Mouse (Mus musculus): Measurements from ENCODE around the gene Pate2.
"Not testable (repeated sequence)": the region's sequence is repeated elsewhere in the genome, so short reads cannot be mapped to it uniquely, and the experiment has no call there.

Pate2 gene

DNA sequence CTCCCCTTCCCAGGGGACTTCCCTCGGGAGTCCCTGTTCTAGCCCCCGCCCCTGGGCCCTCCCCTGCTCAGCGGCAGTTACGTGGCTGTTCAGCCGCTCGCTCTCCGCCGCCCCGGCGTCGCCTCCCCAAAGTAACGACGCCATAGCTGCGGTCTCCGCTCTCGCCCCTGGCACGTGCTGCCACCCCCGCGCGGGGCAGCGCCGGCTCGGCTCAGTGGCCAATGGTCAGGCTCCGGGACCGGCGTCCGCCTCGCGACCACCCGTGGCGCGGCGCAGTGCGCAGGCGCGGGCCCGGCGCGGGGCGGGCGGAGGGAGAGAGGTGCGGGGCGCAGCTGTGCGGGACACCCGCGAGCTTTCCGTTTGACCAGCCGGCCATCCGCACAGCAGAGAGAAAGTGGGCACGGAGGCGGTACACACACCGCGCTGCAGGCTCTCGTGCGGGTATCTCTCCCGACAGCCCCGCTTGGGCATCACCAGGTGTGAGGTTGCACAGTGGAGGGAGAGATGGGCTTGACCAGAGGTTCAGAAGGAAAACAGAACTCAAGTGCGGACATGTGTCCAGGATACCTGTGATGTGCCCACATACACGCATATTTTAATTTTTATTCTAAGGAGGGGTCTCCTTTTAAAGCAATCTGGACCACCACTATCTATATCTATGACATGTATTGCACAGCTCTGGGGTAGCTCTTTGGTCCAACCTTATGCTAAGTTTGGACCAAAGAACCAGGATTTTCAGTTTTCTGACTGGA, 11.7 kb upstream of the Pate2 start, which contains the start of the genes Ddx25 and Pus3:
Gene Ddx25, minus strand, starts transcription at position 272 of the 752 bp plus-strand sequence.
Gene Pus3, plus strand, starts transcription at position 339 of the 752 bp plus-strand sequence.
- DNase-seq, result peak; percentile 32 to 38

DNA sequence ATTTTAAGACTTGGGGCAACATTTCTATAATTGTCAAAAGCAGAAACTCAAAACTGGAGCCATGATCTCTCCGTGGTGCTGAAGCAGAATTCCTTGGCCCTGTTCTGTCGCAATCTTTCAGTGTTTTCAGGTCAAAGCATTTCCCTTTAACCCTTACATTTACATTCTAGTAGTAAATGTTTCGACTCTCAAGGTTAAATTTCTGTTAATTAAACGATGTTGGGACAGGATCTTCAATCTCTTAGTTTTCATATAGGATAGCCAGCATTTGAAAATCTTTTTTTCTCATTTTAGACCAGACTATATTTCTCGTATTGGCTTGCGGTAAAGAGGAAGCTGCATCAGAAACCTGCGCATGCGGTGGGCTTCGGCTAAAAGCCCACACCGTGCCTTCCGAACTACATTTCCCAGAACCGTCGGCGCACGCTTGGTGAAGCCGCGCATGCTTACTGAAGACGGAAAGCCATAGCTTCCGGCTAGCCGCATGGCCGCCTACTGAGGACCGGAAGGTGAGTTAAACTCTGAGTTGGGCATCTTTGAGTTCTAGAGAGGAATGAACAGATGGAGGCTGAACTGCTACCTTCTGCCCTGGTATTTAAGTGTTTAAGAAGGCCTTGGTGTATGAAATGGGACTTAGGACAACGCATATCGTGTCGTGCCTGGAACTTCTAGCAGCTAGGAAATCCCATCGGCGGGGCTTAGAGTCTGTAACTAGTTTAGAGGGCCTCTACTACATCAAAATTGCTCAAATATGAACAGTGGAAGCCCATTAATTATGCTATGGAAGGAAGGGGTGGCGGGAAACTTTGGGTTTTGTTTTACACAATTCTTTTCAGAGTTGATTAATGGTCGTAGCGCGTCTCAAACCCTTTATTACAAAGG, 10.8 kb upstream of the Pate2 start:
- DNase-seq, result peak; percentile 78 to 80

DNA sequence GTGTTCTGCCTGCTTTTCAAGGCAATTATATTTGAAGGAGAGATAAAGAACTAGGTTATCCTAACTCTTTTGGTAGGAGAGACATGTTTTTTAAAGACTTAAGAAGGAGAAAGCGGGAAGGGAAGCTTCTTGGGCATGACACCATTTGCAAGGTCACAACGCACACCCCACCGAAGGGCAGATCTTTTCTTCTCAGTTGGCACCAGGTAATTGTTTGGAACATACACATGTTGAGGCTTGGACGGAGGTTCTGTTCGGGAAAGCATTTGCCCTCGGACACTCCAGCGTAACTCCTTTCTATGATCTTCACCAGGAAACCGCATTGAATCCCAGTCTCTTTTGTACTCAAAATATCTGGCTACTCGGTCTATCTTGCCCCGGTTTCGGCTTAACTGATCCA, 9.0 kb upstream of the Pate2 start:
- DNase-seq, result no peak

DNA sequence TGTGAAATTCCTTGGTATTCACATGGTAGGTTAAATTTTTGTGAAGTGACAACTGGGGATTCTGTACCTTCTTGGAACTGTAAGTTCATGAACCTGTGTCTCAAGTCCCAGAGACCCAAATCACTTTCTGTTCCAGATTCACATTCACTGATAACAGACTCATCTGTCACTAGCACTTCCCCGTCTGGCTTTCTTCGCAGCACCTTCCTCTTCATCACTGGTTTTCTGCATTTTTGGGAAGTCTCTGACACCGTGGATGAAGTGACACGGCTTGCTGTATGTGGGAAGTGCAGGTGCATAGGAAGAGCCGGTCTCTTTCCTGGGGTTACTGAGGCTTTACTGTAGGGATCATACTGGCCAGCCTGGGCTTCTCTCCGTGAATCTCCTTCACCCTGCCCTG, 8.5 kb upstream of the Pate2 start:
- DNase-seq, result no peak

DNA sequence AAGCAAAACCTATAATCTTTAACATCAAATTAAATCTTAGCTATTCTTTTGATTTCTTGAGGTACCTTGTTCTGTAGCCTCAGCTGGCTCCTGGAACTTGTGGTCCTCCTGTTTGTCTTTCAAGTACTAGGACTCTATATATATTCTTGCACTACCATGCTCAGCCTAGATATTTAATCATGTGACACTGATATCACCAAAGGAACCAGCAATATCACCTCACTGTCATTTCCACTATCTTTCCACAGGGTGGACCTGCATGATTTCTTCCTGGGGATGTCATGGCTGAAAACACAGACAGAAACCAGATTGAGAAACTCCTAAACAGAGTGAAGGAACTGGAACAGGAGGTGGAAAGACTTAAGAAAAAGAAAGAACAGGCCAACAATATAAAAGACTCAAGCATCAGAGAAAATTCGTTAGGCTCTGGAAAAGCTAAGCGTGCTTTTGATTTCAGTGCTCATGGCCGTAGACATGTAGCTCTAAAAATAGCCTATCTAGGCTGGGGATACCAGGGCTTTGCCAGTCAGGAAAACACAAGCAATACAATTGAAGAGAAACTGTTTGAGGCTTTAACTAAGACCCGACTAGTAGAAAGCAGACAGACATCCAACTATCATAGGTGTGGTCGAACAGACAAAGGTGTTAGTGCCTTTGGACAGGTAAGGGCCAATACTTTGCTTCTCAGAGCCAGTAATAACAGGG, 5.4 kb upstream of the Pate2 start:
- DNase-seq, result no peak

DNA sequence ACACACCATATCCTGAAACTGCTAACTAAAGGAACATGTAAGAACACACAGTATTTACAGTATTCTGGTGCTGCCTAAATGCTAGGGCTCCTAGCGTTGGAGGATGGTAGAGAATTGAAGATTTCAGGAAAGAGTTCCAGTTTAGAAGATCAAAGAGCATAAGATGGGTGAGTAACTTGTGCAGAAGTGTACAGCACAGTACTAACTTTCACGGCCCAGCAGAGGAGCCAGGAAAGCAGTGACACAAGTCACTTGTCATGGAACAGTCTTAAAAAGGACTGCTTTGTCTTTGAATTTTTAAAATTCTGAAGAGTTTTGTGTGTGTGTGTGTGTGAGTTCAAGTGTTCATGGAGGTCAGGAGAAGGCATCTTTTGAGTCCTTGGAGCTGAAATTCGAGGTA, 2.1 kb upstream of the Pate2 start:
- no peak for DNase-seq

DNA sequence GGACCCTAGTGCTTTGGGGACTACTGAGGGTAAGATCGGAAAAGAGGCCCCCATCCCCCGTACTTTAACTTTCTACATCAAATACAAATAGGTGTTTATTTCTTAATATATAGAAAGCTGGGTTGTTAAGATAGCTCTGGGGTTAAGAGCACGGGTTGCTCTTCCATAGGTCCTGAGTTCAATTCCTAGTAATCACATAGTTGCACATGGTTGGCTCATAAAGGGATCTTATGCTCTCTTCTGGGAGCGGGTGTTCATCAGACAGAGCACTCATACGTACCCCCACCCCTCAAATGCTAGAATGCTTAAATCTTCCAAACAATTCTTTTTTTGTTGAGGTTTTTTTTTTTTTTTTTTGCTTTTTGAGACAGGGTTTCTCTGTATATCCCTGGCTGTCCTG, 579 bp downstream of the Pate2 start:
- DNase-seq, result no peak

DNA sequence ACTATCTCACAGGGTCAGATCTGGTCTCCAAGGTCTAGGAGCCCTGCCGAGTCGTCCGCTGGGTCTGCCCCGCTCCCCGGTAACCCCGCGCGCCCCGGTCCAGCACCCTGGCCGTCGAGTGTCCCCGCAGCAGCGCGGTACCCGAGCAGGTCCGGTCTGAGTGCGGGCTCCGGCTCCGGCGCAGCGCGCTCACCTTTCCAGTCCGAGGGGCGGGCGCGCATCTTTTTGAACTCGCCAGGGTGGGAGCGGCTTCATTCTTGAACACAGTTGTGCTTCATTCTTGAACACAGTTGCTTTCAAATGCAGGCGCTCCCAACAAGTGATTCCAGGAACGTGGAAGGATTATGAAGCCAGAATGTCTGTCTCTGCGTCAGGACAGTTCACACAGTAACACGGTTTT, 4.3 kb downstream of the Pate2 start:
- DNase-seq, result no peak

DNA sequence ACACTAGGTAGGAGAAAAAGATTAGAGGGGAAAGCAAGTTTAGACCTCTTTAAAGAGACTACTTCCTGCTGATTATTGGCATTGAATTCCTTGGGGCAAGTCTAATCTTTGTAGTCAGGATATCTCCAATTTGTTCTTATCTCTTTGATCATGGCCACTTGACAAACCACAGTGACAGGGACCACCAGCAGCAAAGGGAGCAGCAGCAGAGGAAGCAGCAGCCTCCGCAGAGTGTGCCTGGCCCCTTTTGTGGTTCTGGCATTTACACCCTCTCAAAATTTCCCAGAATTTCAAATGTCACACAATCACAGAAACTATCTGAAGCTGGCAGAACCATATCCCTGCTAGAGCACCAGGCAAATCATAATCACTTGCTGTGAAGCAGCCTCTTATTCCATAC, 17.6 kb downstream of the Pate2 start:
- no peak for DNase-seq

DNA sequence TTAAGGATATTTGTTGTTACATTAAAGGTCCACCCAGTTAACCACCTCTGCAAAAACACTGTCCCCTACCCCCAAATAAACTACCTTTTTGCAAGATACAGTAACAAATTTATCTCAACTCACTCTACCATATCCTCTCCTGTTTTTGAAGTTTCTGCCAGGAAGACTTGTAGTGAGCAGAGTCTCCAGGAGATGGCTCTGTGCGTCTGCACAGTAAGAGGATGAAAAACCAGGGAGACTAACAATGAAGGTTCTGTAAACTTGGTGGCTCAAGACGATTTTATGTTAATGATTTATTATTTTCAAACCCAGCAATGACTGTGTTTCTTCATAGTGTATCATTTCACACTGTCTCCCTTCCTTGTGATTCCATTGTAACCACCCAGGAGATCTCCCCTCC, 22.8 kb downstream of the Pate2 start:
- DNase-seq, result no peak

DNA sequence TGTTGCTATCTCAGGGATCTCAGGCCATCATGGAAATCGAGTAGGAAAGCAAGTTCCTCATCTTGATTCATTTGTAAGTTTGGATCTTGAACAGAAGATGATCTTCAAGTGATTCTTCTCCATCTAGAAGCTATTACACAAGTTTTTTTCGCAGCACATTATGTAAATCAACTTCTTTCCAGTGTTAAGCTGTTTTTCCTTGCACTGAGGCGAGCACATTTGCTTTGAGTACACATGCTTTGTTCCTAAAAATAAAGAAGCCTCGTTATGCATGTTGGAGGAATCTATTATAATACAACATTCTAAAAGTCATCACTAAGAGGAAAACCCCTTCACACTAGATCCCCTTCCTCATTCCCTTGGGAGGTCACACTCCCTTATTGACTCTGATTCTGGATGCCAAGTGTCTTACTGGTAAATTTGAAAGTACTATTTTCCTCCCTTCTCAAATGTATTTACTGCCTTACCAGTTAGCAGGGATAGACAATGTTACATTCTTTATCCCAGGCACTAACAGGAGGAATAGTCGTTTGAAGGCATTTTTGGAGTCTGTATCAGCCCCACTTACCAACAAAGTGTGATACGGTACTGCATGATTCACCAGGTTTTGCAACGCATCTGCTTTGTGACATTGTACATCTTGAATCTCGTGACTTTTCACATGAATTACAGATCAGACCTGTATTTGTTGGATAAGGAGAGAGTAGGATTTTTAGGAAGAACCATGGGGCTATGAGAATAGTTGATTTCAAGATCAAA, 37.7 kb downstream of the Pate2 start:
- DNase-seq, result no peak

DNA sequence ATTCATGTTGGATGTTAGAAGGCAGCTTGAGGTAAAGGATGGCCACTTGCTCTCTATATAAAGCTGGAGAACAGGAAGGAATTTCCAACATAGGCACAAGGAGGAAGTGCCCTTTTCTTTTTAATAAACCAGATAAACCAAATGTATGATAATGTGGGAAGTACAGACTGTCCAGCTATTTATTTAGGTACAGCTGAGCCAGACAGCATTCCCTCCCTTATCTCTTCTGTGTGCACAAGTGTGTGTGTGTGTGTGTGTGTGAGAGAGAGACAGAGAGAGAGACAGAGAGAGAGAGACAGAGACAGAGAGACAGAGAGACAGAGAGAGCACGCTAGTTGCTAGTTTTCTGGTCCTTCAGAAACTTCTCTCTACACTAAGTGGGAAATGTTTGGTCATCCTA, 41.8 kb downstream of the Pate2 start, which contains the start of gene Pate4:
Gene Pate4, minus strand, starts transcription at position 101 of the 400 bp plus-strand sequence.
- DNase-seq, result no peak

DNA sequence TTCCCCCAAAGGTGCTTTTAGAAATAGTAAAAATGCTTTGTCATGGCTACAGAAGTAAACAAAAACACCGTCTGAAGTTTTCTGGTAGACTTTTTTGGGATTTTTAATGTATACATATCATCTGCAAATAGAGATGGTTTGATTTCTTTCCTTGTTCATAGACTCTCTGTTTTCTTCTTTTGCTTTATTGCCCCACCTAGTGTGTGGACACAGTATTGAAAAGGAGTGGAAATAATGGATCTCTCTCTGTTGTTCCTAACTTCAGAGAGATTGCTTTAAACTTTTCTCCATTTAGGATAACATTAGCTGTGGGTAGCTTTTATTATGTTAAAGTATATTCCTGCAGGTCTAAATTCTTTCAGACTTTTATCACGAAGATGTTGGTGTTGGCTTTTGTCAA, 43.9 kb downstream of the Pate2 start:
- no peak for DNase-seq

DNA sequence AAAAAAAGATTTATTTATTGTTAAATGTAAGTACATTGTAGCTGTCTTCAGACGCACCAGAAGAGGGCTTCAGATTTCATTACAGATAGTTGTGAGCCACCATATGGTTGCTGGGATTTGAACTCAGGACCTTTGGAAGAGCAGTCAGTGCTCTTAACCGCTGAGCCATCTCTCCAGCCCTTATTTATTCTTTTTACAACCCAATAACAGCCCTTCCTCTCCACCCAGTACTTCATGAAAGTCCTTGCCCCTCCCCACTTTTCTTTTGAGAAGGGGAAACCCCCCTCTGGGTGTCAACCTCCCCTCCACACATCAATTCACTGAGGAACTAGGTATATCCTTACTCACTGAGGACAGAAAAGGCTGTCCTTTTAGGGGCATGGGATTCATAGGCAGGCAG, 46.7 kb downstream of the Pate2 start:
- not testable (repeated sequence) for DNase-seq

DNA sequence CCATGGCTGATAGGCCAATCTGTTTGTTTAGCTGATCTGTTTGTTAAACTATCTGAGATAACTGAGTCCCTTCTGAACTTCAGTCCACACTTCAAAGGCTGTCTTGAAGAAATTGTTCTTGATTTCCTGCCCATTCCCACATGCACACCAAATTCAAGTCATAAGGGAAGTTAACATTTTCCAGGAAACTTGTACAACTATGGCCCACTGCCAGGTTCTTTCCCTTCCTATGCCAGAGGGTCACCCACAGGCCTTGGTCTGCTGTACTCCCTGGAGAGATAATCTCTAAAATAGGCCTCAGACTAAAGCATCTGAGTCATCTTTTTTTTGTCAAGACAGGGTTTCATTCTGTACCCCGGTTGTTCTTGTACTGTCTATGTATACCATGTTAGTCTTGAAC, 62.9 kb downstream of the Pate2 start:
- DNase-seq, result no peak

DNA sequence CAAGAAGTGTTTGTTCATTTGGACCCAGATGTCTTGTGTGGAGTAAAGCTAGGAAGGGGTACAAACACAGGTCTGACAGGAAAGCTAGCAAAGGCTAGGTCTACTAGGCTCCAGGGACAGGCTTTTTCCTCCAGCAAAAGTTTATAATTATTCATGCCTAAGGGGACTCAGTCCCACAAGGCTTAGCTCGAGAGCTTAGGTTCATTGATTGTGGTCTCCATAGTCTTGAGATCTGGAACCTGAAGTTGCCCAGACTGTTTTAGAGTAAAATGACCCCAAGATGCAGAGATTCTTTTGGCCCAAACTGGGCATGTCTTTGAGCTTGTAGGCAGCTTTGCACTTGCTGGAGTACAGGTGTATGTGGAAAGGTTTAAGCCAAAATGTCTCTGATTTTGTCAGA, 78.0 kb downstream of the Pate2 start, which contains the start of gene Pate3:
Gene Pate3, minus strand, starts transcription at position 101 of the 400 bp plus-strand sequence.
- DNase-seq, result no peak

DNA sequence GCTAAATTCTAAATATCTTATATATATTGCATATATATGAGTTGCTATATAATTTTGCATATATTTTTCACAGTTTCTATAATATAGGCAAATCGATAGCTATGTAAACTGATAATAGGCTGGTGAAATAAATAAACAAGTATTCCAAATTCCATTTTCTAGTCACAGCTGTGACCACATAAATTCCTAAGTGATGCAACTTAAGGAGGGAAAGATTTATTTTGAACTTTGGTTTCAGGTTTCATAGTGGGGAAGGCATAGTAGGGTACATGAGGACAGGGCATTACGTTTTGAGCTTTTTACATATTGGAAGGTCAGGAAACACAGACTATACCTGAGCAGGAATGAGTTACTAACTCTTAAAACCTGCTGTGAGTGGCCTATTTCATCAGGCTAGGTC, 103.5 kb downstream of the Pate2 start:
- DNase-seq, result no peak

DNA sequence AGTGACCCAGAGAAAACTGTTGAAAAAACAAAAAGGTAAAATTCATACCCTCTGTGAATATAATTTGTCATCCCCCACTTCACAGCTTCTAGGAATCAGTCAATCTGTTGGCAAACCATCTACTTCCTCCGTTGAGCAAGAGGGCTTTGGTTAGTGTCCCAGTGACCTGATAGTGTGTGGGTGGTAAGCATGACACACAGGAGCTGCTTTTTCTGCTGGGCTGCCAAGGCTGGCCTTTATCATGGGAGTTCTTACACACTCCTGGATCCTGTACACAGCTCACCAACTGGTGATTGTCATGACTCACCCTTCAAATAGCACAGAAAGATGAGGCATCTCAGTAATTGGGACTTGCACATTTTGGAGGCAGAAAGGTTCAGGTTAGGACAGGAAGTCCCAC, 116.9 kb downstream of the Pate2 start, which contains the start of gene Pate1:
Gene Pate1, minus strand, starts transcription at position 378 of the 400 bp plus-strand sequence.
- no peak for DNase-seq

DNA sequence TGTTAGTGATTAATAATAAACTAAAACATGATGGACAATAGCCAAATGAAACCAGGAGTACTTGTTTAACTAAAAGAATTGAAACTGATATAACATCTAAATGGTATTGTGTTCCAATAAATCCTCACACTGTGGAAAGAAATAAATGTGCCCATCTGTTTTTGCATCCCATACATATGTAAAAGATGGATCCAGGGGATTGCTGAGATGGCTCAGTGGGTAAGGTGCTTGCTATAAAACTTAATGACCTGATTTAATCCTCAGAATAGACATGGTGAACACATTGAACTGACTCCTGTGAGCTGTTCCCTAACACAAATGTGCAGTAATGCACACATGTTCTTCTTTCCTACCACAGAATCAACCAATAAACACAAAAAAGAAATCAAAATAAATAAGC, 121.8 kb downstream of the Pate2 start:
- DNase-seq, result no peak

DNA sequence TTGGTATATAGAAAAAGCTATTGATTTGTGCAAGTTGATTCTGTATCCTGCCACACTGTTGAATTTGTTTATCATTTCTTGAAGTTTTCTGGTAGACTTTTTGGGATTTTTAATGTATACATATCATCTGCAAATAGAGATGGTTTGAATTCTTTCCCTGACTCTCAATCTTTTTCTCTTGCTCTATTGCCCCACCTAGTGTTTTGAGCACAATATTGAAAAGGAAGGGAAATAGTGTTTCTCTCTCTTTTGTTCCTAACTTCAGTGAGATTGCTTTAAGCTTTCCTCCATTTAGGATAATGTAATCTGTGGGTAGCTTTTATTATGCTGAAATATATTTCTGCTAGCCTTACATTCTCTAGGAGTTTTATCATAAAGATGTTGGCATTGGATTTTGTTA, 137.2 kb downstream of the Pate2 start:
- DNase-seq, result no peak

Data from B cell, adult 2 months (primary cell).